Mouse (Mus musculus) limb, embryonic 14.5 days (tissue): Measurements from ENCODE around the gene Msl2. TPM values are rescaled to one million over a fixed set of nuclear protein-coding genes. Genes with fewer than 3 reads are reported as not detected.

Experiments used
- ATAC-seq: fragments of 200-750 bp; cut with Nextera tagmentation; 2 replicates; pipeline ENCODE4 v1.8.0; 2017; ENCODE audit warnings: low read depth, moderate number of reproducible peaks, moderate TSS enrichment; ENCODE audit not compliant: low FRiP score
- DNase-seq: peaks from one replicate; pipeline ENCODE4 v3.0.0-alpha.2; 2015; ENCODE audit warnings: low spot score
- H3K27ac ChIP-seq: fragments of 300-500 bp; sonication (generic); replicated peaks from 2 replicates; pipeline ENCODE4 v1.5.1; 2014; ENCODE audit warnings: low read depth, mild to moderate bottlenecking, low read length, moderate library complexity, mixed read lengths
- H3K27me3 ChIP-seq: fragments of 300-500 bp; sonication (generic); 2 replicates; pipeline ENCODE4 v1.6.1; 2014; ENCODE audit warnings: low read length, mixed read lengths; ENCODE audit not compliant: control insufficient read depth, insufficient read depth
- H3K36me3 ChIP-seq: fragments of 300-500 bp; sonication (generic); 2 replicates; pipeline ENCODE4 v1.6.1; 2014; ENCODE audit warnings: mild to moderate bottlenecking, low read length, moderate library complexity, mixed read lengths; ENCODE audit not compliant: control insufficient read depth, insufficient read depth
- H3K4me1 ChIP-seq: fragments of 300-500 bp; sonication (generic); 2 replicates; pipeline ENCODE4 v1.6.1; 2014; ENCODE audit warnings: antibody characterized with exemption, low read length, mixed read lengths; ENCODE audit not compliant: control insufficient read depth, insufficient read depth
- H3K4me2 ChIP-seq: fragments of 300-500 bp; sonication (generic); replicated peaks from 2 replicates; pipeline ENCODE4 v1.6.1; 2014; ENCODE audit warnings: low read depth, mild to moderate bottlenecking, low read length, moderate library complexity; ENCODE audit not compliant: severe bottlenecking
- H3K4me3 ChIP-seq: fragments of 300-500 bp; sonication (generic); replicated peaks from 2 replicates; pipeline ENCODE4 v1.5.1; 2014; ENCODE audit warnings: low read length
- H3K9ac ChIP-seq: fragments of 300-500 bp; sonication (generic); 2 replicates; pipeline ENCODE4 v1.6.1; 2014; ENCODE audit warnings: mild to moderate bottlenecking, low read depth, low read length, moderate library complexity; ENCODE audit not compliant: severe bottlenecking
- H3K9me3 ChIP-seq: fragments of 300-500 bp; sonication (generic); 2 replicates; pipeline ENCODE4 v1.6.1; 2016; ENCODE audit warnings: low read length; ENCODE audit not compliant: control insufficient read depth
- POLR2A ChIP-seq: fragments of 200-500 bp; IDR thresholded peaks from 2 replicates; pipeline ENCODE4 v1.8.0; 2012; ENCODE audit warnings: inconsistent platforms, mild to moderate bottlenecking, moderate library complexity, borderline replicate concordance; ENCODE audit not compliant: insufficient read depth, insufficient read length; ENCODE audit errors: extremely low read depth
- WGBS: fragments of 180-500 bp; shearing (Covaris S2); extraction: QIAGEN DNeasy Blood & Tissue Kit; methylation state at CpG from one replicate; pipeline ENCODE4 v1.1.7; 2014; 5-methylcytosine and 5-hydroxymethylcytosine counted together
- polyA plus RNA-seq, 2 experiments: library from polyadenylated mRNA; depleted of rRNA in 1 of 2; stranded (reverse) in 1 of 2; unstranded in 1 of 2; fragments of >200 nt; fragmentation: Nextera tagmentation in 1 of 2; extraction: Ambion mirVana in 1 of 2; gene quantifications; 2 replicates each; pipeline versions ENCODE4 v1.2.1 to v1.2.3; 2012 to 2014

The Msl2 gene
- polyA plus RNA-seq, 2 experiments = 7.0 to 22.4 TPM

DNA sequence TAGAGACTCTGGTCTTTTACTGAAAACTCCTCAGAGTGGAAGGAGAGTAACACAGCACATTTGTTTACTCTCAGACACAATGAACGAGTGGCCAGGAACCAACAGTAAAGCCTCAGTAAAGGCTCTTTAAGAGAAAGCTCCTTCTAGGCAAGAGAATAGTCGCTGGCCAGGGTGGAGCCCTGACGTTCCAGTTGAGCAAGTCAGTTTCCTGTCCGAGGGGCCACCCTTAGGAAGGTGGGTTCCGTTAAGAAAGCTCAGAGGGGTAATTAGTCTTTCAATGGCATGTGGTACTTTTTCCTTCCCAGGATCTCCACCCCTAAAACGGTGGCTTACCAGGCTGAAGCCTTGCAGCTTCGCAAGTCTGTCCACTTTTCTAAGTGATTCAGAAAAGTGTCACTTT lies 36.5 kb upstream of the Msl2 start:
- WGBS = 39% methylated on average over 7 of the region's 7 CpGs
- no peak overlapping the region for H3K9ac ChIP-seq
- H3K36me3 ChIP-seq = no peaks in the 10 kb centered on the region
- no peak overlapping the region for H3K4me2 ChIP-seq
- H3K9me3 ChIP-seq = no peaks in the 10 kb centered on the region
- DNase-seq (no peak), ATAC-seq (no peak)
- peaks cover 11% of the 10 kb centered on the region for H3K4me1 ChIP-seq
- no peaks in the 10 kb centered on the region for H3K27me3 ChIP-seq
- TF ChIP-seq POLR2A = no peak
- H3K4me3 ChIP-seq = no peak overlapping the region
- no peak overlapping the region for H3K27ac ChIP-seq

DNA sequence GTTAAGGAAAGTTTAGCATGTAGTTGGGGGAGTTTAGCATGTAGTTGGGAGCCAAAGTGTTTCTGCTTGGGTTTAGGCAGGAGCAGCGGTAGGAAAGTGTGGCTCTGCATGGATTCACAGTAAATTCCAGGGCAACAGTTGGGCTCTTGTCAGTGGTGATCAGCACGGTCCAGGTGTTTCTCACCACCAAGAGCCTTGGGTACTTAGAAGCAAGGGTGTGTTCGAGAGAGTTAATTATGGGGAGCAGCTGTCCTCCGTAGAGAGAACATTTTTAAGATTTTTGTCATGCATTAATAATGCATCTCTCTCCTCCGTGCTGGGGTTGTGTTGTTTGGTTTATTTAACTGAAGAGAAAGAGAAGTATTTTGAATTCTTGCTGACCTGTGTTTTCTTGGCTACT lies 35.3 kb upstream of the Msl2 start:
- WGBS = 50% methylated on average over 5 of the region's 5 CpGs

DNA sequence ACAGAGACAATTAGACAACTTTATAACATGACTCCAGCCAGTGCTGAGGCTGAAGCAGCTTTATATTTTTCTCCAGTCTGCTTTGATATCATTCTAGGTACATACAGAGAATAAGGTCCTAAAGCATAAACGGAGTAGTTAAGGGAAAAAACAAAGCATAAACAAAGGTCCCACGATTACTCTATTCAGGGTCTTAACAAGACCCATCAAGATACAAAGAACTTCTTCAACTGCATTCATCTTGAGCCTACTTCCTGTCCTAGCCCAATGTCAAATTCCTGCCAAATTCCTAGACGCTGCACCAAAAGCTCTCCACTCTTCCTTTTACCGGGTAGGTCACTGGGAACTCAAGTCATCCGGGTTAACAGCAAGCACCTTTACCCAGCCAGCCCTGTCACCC lies 32.4 kb upstream of the Msl2 start:
- H3K36me3 ChIP-seq = no peaks in the 10 kb centered on the region
- DNase-seq = no peak
- H3K27ac ChIP-seq = no peak overlapping the region
- ATAC-seq = no peak
- no peaks in the 10 kb centered on the region for H3K27me3 ChIP-seq
- TF ChIP-seq POLR2A = no peak
- no peaks in the 10 kb centered on the region for H3K4me1 ChIP-seq
- H3K4me2 ChIP-seq = no peak overlapping the region
- 76% methylated on average over 5 of the region's 5 CpGs for WGBS
- H3K9me3 ChIP-seq = no peaks in the 10 kb centered on the region
- H3K4me3 ChIP-seq = no peak overlapping the region
- H3K9ac ChIP-seq = no peak overlapping the region

More for the DNA sequence above, 35.3 kb upstream of the Msl2 start:
- no peak overlapping the region for H3K4me3 ChIP-seq
- no peak overlapping the region for H3K9ac ChIP-seq
- H3K27ac ChIP-seq = no peak overlapping the region
- H3K27me3 ChIP-seq = no peaks in the 10 kb centered on the region
- DNase-seq (no peak), ATAC-seq (no peak)
- no peaks in the 10 kb centered on the region for H3K36me3 ChIP-seq
- H3K4me2 ChIP-seq = no peak overlapping the region
- peaks cover 8% of the 10 kb centered on the region for H3K4me1 ChIP-seq
- TF ChIP-seq POLR2A = no peak
- no peaks in the 10 kb centered on the region for H3K9me3 ChIP-seq

DNA sequence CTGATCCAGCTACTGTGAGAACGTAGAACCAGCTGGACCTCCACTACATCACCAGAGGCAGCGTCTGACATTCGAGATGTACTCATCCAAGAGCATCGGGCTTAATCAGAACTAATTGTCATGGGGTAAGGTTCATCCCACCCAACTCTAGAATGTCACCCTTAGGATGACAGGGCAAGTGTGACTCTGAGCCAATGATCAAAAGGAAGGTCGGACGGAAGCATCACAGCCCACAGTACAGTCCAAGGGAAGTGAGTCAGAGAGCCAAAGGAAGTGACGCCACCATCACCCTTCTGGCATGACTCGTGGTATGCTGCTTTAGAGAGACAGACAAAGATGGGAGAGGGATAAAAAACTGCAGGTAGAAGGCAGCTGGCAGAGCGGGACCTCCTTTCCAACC lies 31.7 kb upstream of the Msl2 start:
- Histone ChIP-seq H3K9ac (no peak overlapping the region), H3K4me2 (no peak overlapping the region), H3K27ac (no peak overlapping the region), H3K4me1 (no peaks in the 10 kb centered on the region), H3K4me3 (no peak overlapping the region), H3K9me3 (no peaks in the 10 kb centered on the region), H3K27me3 (no peaks in the 10 kb centered on the region), H3K36me3 (no peaks in the 10 kb centered on the region)
- DNase-seq (no peak), ATAC-seq (no peak)
- WGBS = 80% methylated on average over 9 of the region's 9 CpGs
- no peak for TF ChIP-seq POLR2A

DNA sequence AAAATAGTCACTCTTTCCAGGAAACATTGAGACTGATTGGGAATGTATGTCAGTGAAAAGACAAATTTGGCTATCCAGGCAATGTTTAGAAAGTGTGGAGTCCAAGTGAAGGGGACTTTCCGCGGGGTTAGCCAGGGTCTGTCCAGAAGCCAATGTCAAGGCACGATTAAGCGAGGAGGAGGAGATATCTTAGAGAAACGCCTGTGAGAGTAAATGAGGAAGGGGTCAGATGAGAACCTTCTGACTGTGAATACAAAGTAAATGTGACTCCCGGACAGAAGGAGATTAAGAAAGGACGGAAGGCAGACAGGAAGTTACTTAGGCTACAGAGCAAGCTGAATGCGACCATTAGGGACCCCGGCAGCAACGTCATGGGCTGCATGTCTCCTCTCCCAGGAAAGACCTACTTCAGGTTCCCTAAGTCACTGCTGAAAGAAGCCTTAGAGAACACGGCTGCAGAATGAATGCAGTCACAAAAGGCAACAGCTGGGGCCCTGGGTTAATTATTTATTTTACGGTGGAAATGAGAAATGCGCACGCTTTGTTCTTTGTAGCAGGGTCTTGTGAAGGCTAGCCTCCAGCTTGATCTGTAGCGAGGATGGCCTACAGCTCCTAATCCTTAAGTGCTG lies 28.1 kb upstream of the Msl2 start:
- H3K4me1 ChIP-seq = no peaks in the 10 kb centered on the region
- H3K4me3 ChIP-seq = no peak overlapping the region
- no peak overlapping the region for H3K9ac ChIP-seq
- no peaks in the 10 kb centered on the region for H3K27me3 ChIP-seq
- H3K27ac ChIP-seq = no peak overlapping the region
- DNase-seq (no peak), ATAC-seq (no peak)
- no peaks in the 10 kb centered on the region for H3K9me3 ChIP-seq
- no peak for TF ChIP-seq POLR2A
- no peak overlapping the region for H3K4me2 ChIP-seq
- no peaks in the 10 kb centered on the region for H3K36me3 ChIP-seq
- WGBS = 66% methylated on average over 15 of the region's 15 CpGs

DNA sequence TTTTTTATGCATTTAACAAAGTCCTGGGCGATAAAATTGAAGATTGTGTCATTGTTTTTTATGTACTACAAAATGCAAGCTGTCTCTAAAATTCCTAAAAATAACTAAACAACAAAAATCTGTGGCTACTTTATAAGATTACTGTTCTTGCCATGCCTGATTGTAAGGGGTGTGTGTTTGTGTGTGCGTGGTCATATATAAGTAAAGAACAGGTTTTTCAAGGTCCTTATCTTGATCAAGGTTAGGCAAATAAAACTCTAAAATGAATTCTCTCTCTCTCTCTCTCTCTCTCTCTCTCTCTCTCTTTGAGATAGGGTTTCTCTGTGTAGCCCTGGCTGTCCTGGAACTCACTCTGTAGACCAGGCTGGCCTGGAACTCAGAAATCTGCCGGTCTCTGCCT lies 21.9 kb upstream of the Msl2 start:
- Histone ChIP-seq H3K9ac (no peak overlapping the region), H3K4me2 (no peak overlapping the region), H3K27ac (no peak overlapping the region), H3K27me3 (no peaks in the 10 kb centered on the region), H3K4me3 (no peak overlapping the region), H3K4me1 (no peaks in the 10 kb centered on the region), H3K36me3 (no peaks in the 10 kb centered on the region), H3K9me3 (no peaks in the 10 kb centered on the region)
- DNase-seq (no peak), ATAC-seq (no peak)
- 85% methylated on average over 3 of the region's 3 CpGs for WGBS
- no peak for TF ChIP-seq POLR2A
